Mouse (Mus musculus) forebrain, embryonic 12.5 days (tissue): Measurements from ENCODE around the gene Degs1. TPM values are rescaled to one million over a fixed set of nuclear protein-coding genes. Genes with fewer than 3 reads are reported as not detected.

Source experiments
- ATAC-seq: fragments of 200-750 bp; cut with Nextera tagmentation; 2 replicates; pipeline ENCODE4 v1.8.0; 2017; ENCODE audit warnings: moderate TSS enrichment; ENCODE audit not compliant: low FRiP score
- H3K27ac ChIP-seq: fragments of 300-500 bp; sonication (generic); 2 replicates; pipeline ENCODE4 v1.5.1; 2016; ENCODE audit warnings: mild to moderate bottlenecking
- H3K27me3 ChIP-seq: fragments of 300-500 bp; sonication (generic); 2 replicates; pipeline ENCODE4 v1.6.1; 2016; ENCODE audit warnings: mild to moderate bottlenecking
- H3K36me3 ChIP-seq: fragments of 300-500 bp; sonication (generic); replicated peaks from 2 replicates; pipeline ENCODE4 v1.6.1; 2016; ENCODE audit warnings: mild to moderate bottlenecking
- H3K4me1 ChIP-seq: fragments of 300-500 bp; sonication (generic); 2 replicates; pipeline ENCODE4 v1.6.1; 2016
- H3K4me2 ChIP-seq: fragments of 300-500 bp; sonication (generic); 2 replicates; pipeline ENCODE4 v1.6.1; 2016; ENCODE audit warnings: mild to moderate bottlenecking, moderate library complexity
- H3K4me3 ChIP-seq: fragments of 300-500 bp; sonication (generic); replicated peaks from 2 replicates; pipeline ENCODE4 v1.5.1; 2016; ENCODE audit warnings: mild to moderate bottlenecking
- H3K9ac ChIP-seq: fragments of 300-500 bp; sonication (generic); 2 replicates; pipeline ENCODE4 v1.6.1; 2016; ENCODE audit warnings: mild to moderate bottlenecking
- H3K9me3 ChIP-seq: fragments of 300-500 bp; sonication (generic); 2 replicates; pipeline ENCODE4 v1.6.1; 2016
- WGBS: fragments of 180-500 bp; shearing (Covaris S2); methylation state at CpG from one replicate; pipeline ENCODE4 v1.1.7; 2016; 5-methylcytosine and 5-hydroxymethylcytosine counted together
- polyA plus RNA-seq: library from polyadenylated mRNA; unstranded; fragments of >200 nt; fragmentation: Nextera tagmentation; extraction: Ambion mirVana; gene quantifications from 2 replicates; pipeline ENCODE4 v1.2.1, GENCODE M21; 2016

The Degs1 gene
- polyA plus RNA-seq, 1 experiment from 2014 or later: 58.1 TPM

DNA sequence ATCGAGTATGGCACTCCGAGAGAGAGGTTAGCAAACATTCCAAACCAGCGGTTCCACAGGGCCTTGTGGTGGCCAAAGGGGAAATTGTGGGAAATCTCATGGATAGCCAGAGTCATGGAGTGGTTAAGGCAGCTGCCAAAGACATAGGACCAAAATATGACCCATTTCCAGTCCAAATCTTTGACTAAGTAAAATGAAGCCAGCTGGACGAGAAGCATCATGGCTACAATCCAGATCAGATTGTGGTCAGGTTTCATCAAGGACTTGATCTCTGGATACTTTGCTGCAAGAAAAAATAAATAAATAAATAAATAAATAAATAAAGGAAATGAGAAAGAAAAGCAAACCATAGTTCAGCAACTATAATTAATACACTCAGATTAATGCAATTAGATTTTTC is 3.2 kb downstream of the Degs1 start:
- Histone ChIP-seq H3K4me1 (peaks cover 23% of the 10 kb centered on the region), H3K4me2 (no peak overlapping the region), H3K27ac (no peak overlapping the region), H3K9me3 (no peaks in the 10 kb centered on the region), H3K27me3 (peaks cover 10% of the 10 kb centered on the region), H3K4me3 (no peak overlapping the region), H3K36me3 (peaks cover 39% of the 10 kb centered on the region), H3K9ac (no peak overlapping the region)
- no peak for ATAC-seq
- WGBS: 93% methylated on average over 4 of the region's 4 CpGs

DNA sequence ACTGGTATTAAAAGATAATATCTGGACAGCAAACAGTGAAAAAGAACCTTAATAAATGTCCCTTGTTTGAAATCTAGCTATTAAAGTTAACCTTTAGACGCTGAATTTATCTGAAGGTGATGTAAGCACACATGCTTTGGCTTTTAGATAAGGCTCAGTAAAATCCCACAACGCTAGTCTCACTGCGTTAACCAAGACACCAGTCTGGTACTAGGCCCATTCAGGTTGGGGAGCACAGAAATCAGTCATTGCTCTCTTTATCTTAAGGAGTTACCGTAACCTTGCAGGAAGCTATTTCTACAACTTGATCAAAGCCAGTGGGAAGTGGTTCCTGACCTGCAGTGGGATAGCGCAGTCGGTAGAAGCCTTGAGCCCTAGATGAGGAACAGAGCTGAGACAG is 7.5 kb downstream of the Degs1 start:
- H3K9ac ChIP-seq: no peak overlapping the region
- H3K27ac ChIP-seq: no peak overlapping the region
- no peaks in the 10 kb centered on the region for H3K27me3 ChIP-seq
- no peak for ATAC-seq
- 0 out of 2 replicates have a peak, but pooled peaks cover under 1% of the 10 kb centered on the region for H3K4me1 ChIP-seq
- no peak overlapping the region for H3K4me2 ChIP-seq
- H3K9me3 ChIP-seq: no peaks in the 10 kb centered on the region
- no peak overlapping the region for H3K4me3 ChIP-seq
- 93% methylated on average over 6 of the region's 6 CpGs for WGBS
- peaks cover 44% of the 10 kb centered on the region for H3K36me3 ChIP-seq

DNA sequence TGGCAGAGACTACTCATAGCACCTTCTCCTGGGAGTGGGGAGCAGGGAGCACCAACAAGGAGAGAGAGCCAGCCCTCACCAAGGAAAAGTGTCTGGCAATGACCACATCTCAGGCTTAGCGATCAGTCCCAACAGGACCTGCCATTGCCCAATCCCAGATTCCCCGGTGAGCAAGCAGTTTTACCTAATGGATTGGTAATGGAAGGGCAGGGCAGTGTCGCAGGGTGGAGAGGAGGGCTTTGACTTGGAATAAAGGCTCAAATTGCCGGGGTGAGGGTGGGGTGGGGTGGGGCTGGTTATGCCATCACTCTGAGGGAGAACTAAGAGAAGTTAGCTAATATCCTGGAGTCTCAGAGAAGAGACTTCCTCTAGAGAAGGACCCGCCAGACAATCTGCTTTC is 11.0 kb downstream of the Degs1 start:
- ATAC-seq: no peak

DNA sequence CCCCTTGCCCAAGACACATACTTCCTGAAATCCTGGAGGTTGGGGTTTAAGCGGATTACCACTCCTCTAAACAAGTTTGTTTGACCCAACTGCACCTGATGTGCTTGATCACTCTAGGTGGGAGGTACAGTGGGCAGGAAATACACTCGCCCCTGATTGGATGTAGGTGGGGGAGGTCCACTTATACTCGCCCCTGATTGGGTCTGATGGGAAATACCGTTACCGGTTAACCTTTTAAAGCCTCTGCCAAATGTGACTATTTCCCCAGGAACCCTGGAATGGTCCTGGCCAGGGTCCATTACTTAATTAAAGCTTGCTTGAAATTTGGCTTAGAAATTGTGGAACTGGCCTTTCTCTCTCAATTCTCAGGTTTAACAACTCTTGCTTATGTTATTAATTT is 11.5 kb downstream of the Degs1 start:
- no peaks in the 10 kb centered on the region for H3K9me3 ChIP-seq
- no peak overlapping the region for H3K9ac ChIP-seq
- H3K27ac ChIP-seq: no peak overlapping the region
- no peaks in the 10 kb centered on the region for H3K27me3 ChIP-seq
- H3K4me1 ChIP-seq: peaks cover 8% of the 10 kb centered on the region; the same call in 1 of the 2 replicates
- no peak for ATAC-seq
- H3K4me2 ChIP-seq: no peak overlapping the region
- H3K4me3 ChIP-seq: no peak overlapping the region
- 82% methylated on average over 5 of the region's 5 CpGs for WGBS
- peaks cover 16% of the 10 kb centered on the region; the same call in 1 of the 2 replicates for H3K36me3 ChIP-seq

More for the DNA sequence above, 11.0 kb downstream of the Degs1 start:
- peaks cover 8% of the 10 kb centered on the region; the same call in 1 of the 2 replicates for H3K4me1 ChIP-seq
- H3K9me3 ChIP-seq: no peaks in the 10 kb centered on the region
- H3K4me3 ChIP-seq: no peak overlapping the region
- no peak overlapping the region for H3K27ac ChIP-seq
- no peaks in the 10 kb centered on the region for H3K27me3 ChIP-seq
- WGBS: 89% methylated on average over 5 of the region's 5 CpGs
- H3K9ac ChIP-seq: no peak overlapping the region
- H3K4me2 ChIP-seq: no peak overlapping the region
- peaks cover 20% of the 10 kb centered on the region for H3K36me3 ChIP-seq

DNA sequence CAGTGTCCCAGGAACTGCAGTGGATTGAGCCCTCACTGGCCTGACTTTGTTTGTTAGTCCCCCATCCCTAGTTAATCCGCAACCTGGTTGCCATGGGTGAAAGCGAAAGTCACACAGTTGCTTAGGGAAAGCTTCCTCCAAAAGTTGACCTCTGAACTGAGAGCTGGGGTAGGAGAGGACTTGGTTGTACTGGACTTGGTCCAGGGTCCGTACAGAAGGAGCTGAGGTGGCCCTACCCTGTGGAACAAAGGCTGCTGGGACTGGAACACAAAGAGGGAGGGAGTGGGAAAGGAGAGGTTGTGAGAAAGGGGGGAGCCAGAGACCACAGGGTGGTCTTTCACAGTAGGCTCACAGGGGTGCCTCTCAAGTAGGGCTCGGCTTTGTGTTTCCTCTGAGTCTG is 14.3 kb downstream of the Degs1 start:
- Histone ChIP-seq H3K4me1 (peaks cover 8% of the 10 kb centered on the region; the same call in 1 of the 2 replicates), H3K36me3 (0 out of 2 replicates have a peak, but pooled peaks cover 5% of the 10 kb centered on the region), H3K9ac (no peak overlapping the region), H3K27me3 (no peaks in the 10 kb centered on the region), H3K4me3 (no peak overlapping the region), H3K9me3 (no peaks in the 10 kb centered on the region), H3K27ac (no peak overlapping the region), H3K4me2 (no peak overlapping the region)
- WGBS: 25% methylated on average over 4 of the region's 4 CpGs
- ATAC-seq: peak; percentile 79; the same call in 1 of the 2 replicates

DNA sequence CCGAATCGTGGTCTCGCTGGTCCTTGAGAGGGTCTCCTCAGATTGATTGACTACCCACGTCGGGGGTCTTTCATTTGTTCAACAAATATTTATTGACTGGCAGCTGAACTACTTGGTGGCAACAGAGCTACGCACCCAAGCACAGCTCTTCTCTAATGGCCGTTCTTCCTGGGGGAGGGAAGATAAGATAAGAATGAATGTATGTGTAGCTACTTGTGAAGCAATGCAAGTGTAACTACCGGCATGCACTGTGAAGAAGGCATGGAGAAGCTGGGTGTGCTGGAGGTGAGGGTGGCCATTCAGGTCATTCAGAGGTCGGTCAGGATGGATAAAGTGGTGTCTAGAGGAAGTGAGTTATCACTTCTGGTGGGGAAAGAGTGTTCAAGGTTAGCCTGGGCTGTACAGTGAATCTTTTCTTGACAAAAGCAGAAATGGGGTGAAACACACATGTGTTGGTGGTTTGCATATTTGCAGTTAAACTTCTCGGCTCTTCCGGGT is 16.5 kb downstream of the Degs1 start:
- Histone ChIP-seq H3K27ac (no peak overlapping the region), H3K9ac (no peak overlapping the region), H3K9me3 (no peaks in the 10 kb centered on the region), H3K4me3 (no peak overlapping the region), H3K36me3 (no peaks in the 10 kb centered on the region), H3K27me3 (no peaks in the 10 kb centered on the region), H3K4me1 (peaks cover 8% of the 10 kb centered on the region; the same call in 1 of the 2 replicates), H3K4me2 (no peak overlapping the region)
- 96% methylated on average over 11 of the region's 11 CpGs for WGBS
- no peak for ATAC-seq

DNA sequence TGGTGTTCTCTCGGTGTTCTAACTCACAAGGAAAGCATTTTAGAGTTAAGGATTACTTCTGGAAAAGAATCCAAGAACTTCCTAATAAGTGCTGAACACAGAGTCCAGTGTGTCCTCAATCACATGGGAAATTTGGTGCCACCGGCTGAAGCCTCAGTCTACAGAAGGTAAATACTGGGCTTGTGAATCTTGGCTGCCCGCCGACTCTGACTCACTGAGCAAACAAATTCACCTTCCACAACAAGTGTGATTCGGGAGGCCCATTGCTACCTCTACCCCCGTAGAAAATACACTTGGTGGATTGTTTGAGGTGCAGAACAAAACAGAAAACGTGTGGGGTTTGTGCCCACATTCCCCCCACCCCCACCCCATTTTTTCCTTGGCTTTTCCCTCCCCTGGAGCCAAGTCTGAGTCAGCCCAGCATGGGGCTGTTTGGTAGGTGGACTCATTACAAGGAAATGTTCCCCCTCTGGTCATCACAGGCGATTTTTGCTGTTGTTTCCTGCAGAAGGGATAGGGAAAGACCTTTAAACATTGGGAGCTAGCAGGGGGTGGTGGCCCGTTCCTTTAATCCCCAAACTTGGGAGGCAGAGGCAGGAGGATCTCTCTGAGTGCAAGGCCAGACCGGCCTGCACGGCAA is 26.4 kb downstream of the Degs1 start:
- WGBS: 88% methylated on average over 11 of the region's 11 CpGs
- ATAC-seq: no peak

DNA sequence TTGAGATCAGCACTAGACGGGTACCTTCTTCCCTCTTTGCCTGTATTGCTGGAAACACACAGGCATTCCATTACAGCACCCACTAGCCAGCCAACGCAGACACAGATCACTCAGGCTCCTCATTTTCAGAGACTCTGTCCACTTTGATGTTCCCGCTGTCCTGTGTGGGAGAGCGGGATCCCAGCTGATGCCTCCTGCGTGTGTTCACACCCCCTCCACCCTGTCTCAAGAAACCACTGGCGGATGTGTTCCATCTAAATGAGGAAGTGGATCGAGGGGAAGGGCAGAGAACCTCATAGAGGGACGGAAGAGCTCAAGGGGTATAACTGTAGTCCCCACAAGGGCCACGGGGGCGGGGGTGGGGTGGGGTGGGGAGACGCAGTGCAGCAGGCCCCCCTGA is 27.6 kb downstream of the Degs1 start:
- Histone ChIP-seq H3K36me3 (no peaks in the 10 kb centered on the region), H3K27ac (no peak overlapping the region), H3K27me3 (peaks cover 13% of the 10 kb centered on the region), H3K9me3 (0 out of 2 replicates have a peak, but pooled peaks cover 4% of the 10 kb centered on the region), H3K4me1 (peaks cover 6% of the 10 kb centered on the region; the same call in 1 of the 2 replicates), H3K4me2 (no peak overlapping the region), H3K4me3 (no peak overlapping the region), H3K9ac (no peak overlapping the region)
- 92% methylated on average over 11 of the region's 11 CpGs for WGBS
- ATAC-seq: no peak

More for the DNA sequence above, 26.4 kb downstream of the Degs1 start:
- 0 out of 2 replicates have a peak, but pooled peaks cover 4% of the 10 kb centered on the region for H3K9me3 ChIP-seq
- H3K27ac ChIP-seq: no peak overlapping the region
- H3K4me1 ChIP-seq: peaks cover 6% of the 10 kb centered on the region; the same call in 1 of the 2 replicates
- H3K27me3 ChIP-seq: peaks cover 6% of the 10 kb centered on the region
- no peak overlapping the region for H3K9ac ChIP-seq
- H3K36me3 ChIP-seq: no peaks in the 10 kb centered on the region
- H3K4me2 ChIP-seq: no peak overlapping the region
- no peak overlapping the region for H3K4me3 ChIP-seq

DNA sequence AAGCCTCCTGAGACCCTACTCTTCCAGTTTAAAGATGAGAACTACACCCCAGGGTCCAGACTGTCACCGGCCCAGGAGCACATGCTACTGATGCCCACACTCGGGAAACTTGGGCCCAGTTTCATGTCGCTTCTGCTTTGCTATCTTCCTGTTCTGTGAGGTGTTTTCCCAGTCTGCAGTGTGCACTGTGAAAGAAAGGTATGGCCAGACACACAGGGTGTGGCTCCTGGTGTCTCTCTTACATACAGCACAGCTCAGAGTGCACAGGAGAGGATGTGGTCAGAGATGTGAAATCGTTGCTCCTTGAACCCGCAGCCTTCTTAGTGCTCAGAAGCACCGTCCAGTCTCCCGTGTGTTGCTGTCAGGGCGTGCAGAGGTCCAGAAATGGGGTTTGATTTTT is 28.0 kb downstream of the Degs1 start:
- ATAC-seq: no peak
- Histone ChIP-seq H3K9ac (no peak overlapping the region), H3K27me3 (peaks cover 13% of the 10 kb centered on the region), H3K27ac (no peak overlapping the region), H3K9me3 (0 out of 2 replicates have a peak, but pooled peaks cover 4% of the 10 kb centered on the region), H3K4me1 (peaks cover 6% of the 10 kb centered on the region; the same call in 1 of the 2 replicates), H3K4me3 (no peak overlapping the region), H3K4me2 (no peak overlapping the region), H3K36me3 (no peaks in the 10 kb centered on the region)
- WGBS: 91% methylated on average over 8 of the region's 8 CpGs

DNA sequence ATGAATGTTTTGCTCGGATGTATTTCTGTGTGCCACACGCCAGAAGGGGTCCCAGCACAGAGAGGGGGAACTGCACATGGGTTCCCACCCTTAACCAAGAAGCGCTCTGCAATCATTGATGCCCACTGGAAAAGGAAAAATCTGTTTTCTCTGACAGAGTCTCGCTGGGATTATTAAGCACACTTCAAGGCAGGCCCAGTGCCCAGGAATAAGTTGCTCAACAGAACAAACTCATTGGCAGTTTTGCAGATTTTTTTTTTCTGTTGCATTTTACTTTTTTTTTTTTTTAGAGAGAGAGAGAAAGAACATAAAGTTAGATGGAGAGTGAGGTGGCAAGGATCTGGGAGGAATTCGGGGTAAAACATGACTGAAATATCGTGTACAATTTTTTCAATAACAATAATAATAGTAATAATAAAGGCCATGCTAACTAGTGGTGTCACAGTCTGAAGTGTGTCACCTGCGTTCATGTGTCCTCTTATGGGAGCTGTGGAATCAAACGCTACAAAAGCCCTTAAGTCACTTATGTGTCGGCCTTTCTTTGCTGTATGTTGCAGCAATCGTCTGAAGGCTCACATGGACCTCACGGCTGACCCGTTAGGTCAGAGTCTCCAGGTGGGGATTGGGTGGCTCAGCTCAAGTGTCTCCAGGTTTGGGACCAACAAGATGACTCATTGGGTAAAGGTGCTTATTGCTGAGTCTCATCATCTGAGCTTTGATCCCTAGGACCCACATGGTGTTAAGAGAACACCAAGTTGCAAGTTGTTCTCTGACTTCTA is 28.7 kb downstream of the Degs1 start:
- Histone ChIP-seq H3K9me3 (0 out of 2 replicates have a peak, but pooled peaks cover 4% of the 10 kb centered on the region), H3K4me3 (no peak overlapping the region), H3K4me1 (peaks cover 6% of the 10 kb centered on the region; the same call in 1 of the 2 replicates), H3K36me3 (no peaks in the 10 kb centered on the region), H3K27ac (no peak overlapping the region), H3K4me2 (no peak overlapping the region), H3K9ac (no peak overlapping the region), H3K27me3 (peaks cover 13% of the 10 kb centered on the region)
- ATAC-seq: no peak
- WGBS: 93% methylated on average over 12 of the region's 12 CpGs

DNA sequence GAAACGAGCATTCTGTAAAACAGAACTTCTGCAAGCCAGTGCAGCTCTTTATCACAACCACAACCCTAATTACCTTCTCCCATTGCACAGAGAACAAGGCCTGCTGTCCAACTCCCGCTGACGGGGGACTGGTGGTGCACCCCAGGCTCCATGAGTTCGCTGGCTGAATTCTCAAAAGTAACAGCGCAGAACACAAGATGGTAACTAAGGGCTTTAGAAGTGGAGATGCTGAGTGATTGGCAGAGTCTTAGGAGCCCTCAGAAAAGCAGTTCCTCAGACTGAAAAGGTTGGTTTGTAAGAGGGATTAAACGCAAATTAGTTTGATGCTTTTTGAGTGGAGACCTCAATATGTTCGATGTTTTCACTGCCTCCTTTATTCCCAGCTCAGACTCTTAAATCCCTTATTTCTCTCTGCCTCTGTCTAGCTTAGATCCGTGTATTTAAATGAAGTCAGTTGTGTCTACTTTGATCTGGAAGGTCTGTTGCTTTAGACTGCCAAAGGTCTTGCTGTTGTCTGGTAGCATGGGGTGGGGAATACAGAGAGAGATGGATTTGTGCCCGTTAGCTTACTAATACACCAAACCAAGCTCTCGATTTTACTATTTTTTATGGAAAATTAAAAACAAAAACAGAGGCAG is 30.0 kb downstream of the Degs1 start:
- ATAC-seq: peak; percentile 84
- no peak overlapping the region for H3K9ac ChIP-seq
- peaks cover 6% of the 10 kb centered on the region; the same call in 1 of the 2 replicates for H3K4me1 ChIP-seq
- no peak overlapping the region for H3K27ac ChIP-seq
- peaks cover 13% of the 10 kb centered on the region for H3K27me3 ChIP-seq
- no peak overlapping the region for H3K4me2 ChIP-seq
- no peak overlapping the region for H3K4me3 ChIP-seq
- no peaks in the 10 kb centered on the region for H3K36me3 ChIP-seq
- WGBS: 19% methylated on average over 10 of the region's 10 CpGs
- 0 out of 2 replicates have a peak, but pooled peaks cover 4% of the 10 kb centered on the region for H3K9me3 ChIP-seq

DNA sequence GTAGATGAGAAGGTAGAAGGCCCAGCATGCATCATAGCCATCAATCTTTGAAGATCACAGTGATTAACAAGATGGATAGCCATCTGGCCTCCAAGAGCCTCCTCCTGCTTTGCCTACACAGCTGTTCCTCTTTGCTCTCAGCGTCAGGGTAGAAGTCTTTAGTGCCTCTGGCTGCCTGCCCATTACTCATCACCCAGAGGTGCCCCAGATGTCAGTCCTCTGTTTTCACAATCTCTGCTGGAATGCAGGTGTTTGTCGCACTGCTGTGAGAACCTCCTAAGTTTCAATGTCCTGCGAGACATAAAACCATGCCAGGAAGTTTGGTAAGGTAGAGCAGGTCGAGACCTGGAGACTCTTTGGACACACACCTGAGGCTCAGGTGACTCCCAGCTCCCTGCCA is 31.9 kb downstream of the Degs1 start:
- H3K9ac ChIP-seq: no peak overlapping the region
- no peaks in the 10 kb centered on the region for H3K9me3 ChIP-seq
- whole genome bisulfite sequencing: 89% methylated on average over 4 of the region's 4 CpGs
- no peak for ATAC-seq
- H3K27me3 ChIP-seq: peaks cover 13% of the 10 kb centered on the region
- H3K36me3 ChIP-seq: no peaks in the 10 kb centered on the region
- no peak overlapping the region for H3K4me2 ChIP-seq
- peaks cover 6% of the 10 kb centered on the region; the same call in 1 of the 2 replicates for H3K4me1 ChIP-seq
- H3K27ac ChIP-seq: no peak overlapping the region
- no peak overlapping the region for H3K4me3 ChIP-seq
